In genomic region chr1:64738180-64738555, GRCm38 (mm10) we compare ENCODE assay signal across 8 mouse cellular contexts. TPM values are rescaled to one million over a fixed set of nuclear protein-coding genes. Genes with fewer than 3 reads are reported as not detected.
DNase-seq lines count a peak whose midpoint lies in the region; ATAC-seq and TF ChIP-seq lines count a peak whose summit lies in the region.

No protein-coding gene starts in this region.

- WGBS in kidney, adult 2 months: under 1% methylated on average over 11 of the region's 11 CpGs
- 1% methylated on average over 11 of the region's 11 CpGs for WGBS in embryonic facial prominence, embryonic 10.5 days
- WGBS in lung, embryonic 15.5 days: 0% methylated on average over 11 of the region's 11 CpGs
- 0% methylated on average over 11 of the region's 11 CpGs for WGBS in stomach, embryonic 16.5 days

- TF ChIP-seq CTCF in kidney, adult 2 months (conservative IDR thresholded peaks at IDR 0.05; ENCODE audit: insufficient read depth, insufficient read length, low read depth, low read length): no peak

- no peaks in the 10 kb centered on the region for H3K27me3 ChIP-seq in kidney, adult 2 months (replicated peaks; ENCODE audit: control insufficient read depth, insufficient read depth, low read length)
- peaks cover 50% of the 10 kb centered on the region for H3K27me3 ChIP-seq in embryonic facial prominence, embryonic 10.5 days (replicated peaks; ENCODE audit: low read depth, poor library complexity, severe bottlenecking)
- H3K27me3 ChIP-seq in lung, embryonic 15.5 days: peaks cover 39% of the 10 kb centered on the region
- H3K27me3 ChIP-seq in stomach, embryonic 16.5 days (ENCODE audit: control insufficient read depth, insufficient read depth, low read length): peaks cover 6% of the 10 kb centered on the region; the same call in 1 of the 2 replicates

- peaks cover 11% of the 10 kb centered on the region; the same call in 1 of the 2 replicates for H3K4me1 ChIP-seq in kidney, adult 2 months (ENCODE audit: control insufficient read depth, insufficient read depth, low read length)
- peaks cover 55% of the 10 kb centered on the region for H3K4me1 ChIP-seq in embryonic facial prominence, embryonic 10.5 days
- peaks cover 43% of the 10 kb centered on the region for H3K4me1 ChIP-seq in lung, embryonic 15.5 days
- H3K4me1 ChIP-seq in stomach, embryonic 16.5 days (ENCODE audit: control insufficient read depth, insufficient read depth, low read length): peaks cover 8% of the 10 kb centered on the region; the same call in 1 of the 2 replicates

- H3K9me3 ChIP-seq in embryonic facial prominence, embryonic 10.5 days: no peaks in the 10 kb centered on the region
- H3K9me3 ChIP-seq in lung, embryonic 15.5 days: no peaks in the 10 kb centered on the region
- H3K9me3 ChIP-seq in stomach, embryonic 16.5 days (replicated peaks; ENCODE audit: control insufficient read depth, low read length): no peaks in the 10 kb centered on the region

- H3K27ac ChIP-seq in kidney, adult 2 months (ENCODE audit: insufficient read depth, low read depth, low read length): peak overlapping the region; percentile 92
- H3K27ac ChIP-seq in embryonic facial prominence, embryonic 10.5 days (replicated peaks): peak overlapping the region; percentile 67
- H3K27ac ChIP-seq in lung, embryonic 15.5 days: peak overlapping the region; percentile 90
- H3K27ac ChIP-seq in stomach, embryonic 16.5 days (ENCODE audit: low read length): peak overlapping the region; percentile 92

- TF ChIP-seq POLR2A in kidney, adult 2 months (IDR thresholded peaks at IDR 0.05; ENCODE audit: low read depth, low read length): no peak

- peak overlapping the region; percentile 92 for H3K4me2 ChIP-seq in lung, embryonic 15.5 days
- H3K4me2 ChIP-seq in stomach, embryonic 16.5 days (ENCODE audit: low read depth, low read length): peak overlapping the region; percentile 87

- peak overlapping the region; percentile 21 for H3K9ac ChIP-seq in lung, embryonic 15.5 days
- peak overlapping the region; percentile 57 for H3K9ac ChIP-seq in stomach, embryonic 16.5 days (ENCODE audit: low read length)

- H3K4me3 ChIP-seq in kidney, adult 2 months (ENCODE audit: insufficient read depth, low read depth, low read length): peak overlapping the region; percentile 48
- peak overlapping the region; percentile 71 for H3K4me3 ChIP-seq in embryonic facial prominence, embryonic 10.5 days
- peak overlapping the region; percentile 72 for H3K4me3 ChIP-seq in lung, embryonic 15.5 days
- H3K4me3 ChIP-seq in stomach, embryonic 16.5 days (replicated peaks; ENCODE audit: low read length): peak overlapping the region; percentile 75

- DNase-seq in kidney, adult 2 months: peak; percentile 93
- no peak for DNase-seq in kidney, adult 18-20 months
- DNase-seq in embryonic facial prominence, embryonic 10.5 days (ENCODE audit: low spot score): no peak
- no peak for DNase-seq in ovary, postnatal 14 days (ENCODE audit: low spot score)
- no peak for DNase-seq in adrenal gland, adult 8-10 months

- no peaks in the 10 kb centered on the region for H3K36me3 ChIP-seq in kidney, adult 2 months (ENCODE audit: control insufficient read depth, insufficient read depth, low read length)
- 0 out of 2 replicates have a peak, but pooled peaks cover 7% of the 10 kb centered on the region for H3K36me3 ChIP-seq in embryonic facial prominence, embryonic 10.5 days (replicated peaks)
- no peaks in the 10 kb centered on the region for H3K36me3 ChIP-seq in lung, embryonic 15.5 days
- no peaks in the 10 kb centered on the region for H3K36me3 ChIP-seq in stomach, embryonic 16.5 days (ENCODE audit: control insufficient read depth, insufficient read depth, low read length)

- ATAC-seq in inflammation-experienced regulatory T-cells, adult 6 months: peak; percentile 8
- no peak for ATAC-seq in lung, embryonic 15.5 days (ENCODE audit: borderline replicate concordance, extremely low read depth, low FRiP score, low TSS enrichment)
- ATAC-seq in stomach, embryonic 16.5 days (ENCODE audit: insufficient read depth, low FRiP score): peak; percentile 16; the same call in 1 of the 2 replicates

RNA-seq across cellular contexts. Expression of gene Fzd5, which starts 0.6 kb away (rescaled TPM):
- 9.7 and 13.8 TPM in 2 replicates for polyA plus RNA-seq in kidney, adult 2 months (2012; rRNA removed)
- 1.8 and 2.0 TPM in 2 replicates for polyA plus RNA-seq in embryonic facial prominence, embryonic 10.5 days (2016; fragmentation: Nextera tagmentation; extraction: Ambion mirVana)
- under 1 TPM; 0.35 to 0.97 (median 0.44) TPM for polyA plus RNA-seq in inflammation-experienced regulatory T-cells, adult 6 months (2017; shearing (Covaris generic))
- 3.0 and 3.1 TPM in 2 replicates for polyA plus RNA-seq in lung, embryonic 15.5 days (2015; fragmentation: Nextera tagmentation; extraction: Ambion mirVana)
- 5.5 and 5.7 TPM in 2 replicates for polyA plus RNA-seq in stomach, embryonic 16.5 days (2015; fragmentation: Nextera tagmentation; extraction: Ambion mirVana)
- 10 to 100 TPM; 14.9 to 34.1 (median 21.4) TPM for total RNA-seq in adrenal gland, adult 8-10 months (2022)

RNA-seq across cellular contexts. Expression of gene Ccnyl1, which starts 47.9 kb away (rescaled TPM):
- 17.0 and 18.7 TPM in 2 replicates for polyA plus RNA-seq in kidney, adult 2 months (2012; rRNA removed)
- 5.8 and 6.1 TPM in 2 replicates for polyA plus RNA-seq in embryonic facial prominence, embryonic 10.5 days (2016; fragmentation: Nextera tagmentation; extraction: Ambion mirVana)
- 1 to 10 TPM; 1.1 to 1.6 (median 1.4) TPM for polyA plus RNA-seq in inflammation-experienced regulatory T-cells, adult 6 months (2017; shearing (Covaris generic))
- polyA plus RNA-seq in lung, embryonic 15.5 days (2015; fragmentation: Nextera tagmentation; extraction: Ambion mirVana): 3.8 TPM in 2 replicates
- 3.5 and 4.0 TPM in 2 replicates for polyA plus RNA-seq in stomach, embryonic 16.5 days (2015; fragmentation: Nextera tagmentation; extraction: Ambion mirVana)
- total RNA-seq in adrenal gland, adult 8-10 months (2022): 10 to 100 TPM; 12.0 to 15.6 (median 13.6) TPM
